Mouse (Mus musculus) spleen, embryonic (tissue): Measurements from ENCODE around the gene Osbpl7.

Experiments used
- CTCF ChIA-PET: fragments of 350-600 bp; sonication (Branson Sonifier 250); formaldehyde crosslinking; loops from one replicate; lab custom pipeline; 2022; lab: Charles Lee

Gene Osbpl7

GRCm38 (mm10) chr11:97036141-97036540 is 14.3 kb upstream of the Osbpl7 start:
- CTCF ChIA-PET, result no interaction called here

GRCm38 (mm10) chr11:97038881-97039280 is 11.5 kb upstream of the Osbpl7 start:
- CTCF ChIA-PET, result interaction anchor here (1.2 kb wide), 1 partner anchor 17 kb away, joined by 5 read pairs; no protein-coding TSS in a partner anchor

GRCm38 (mm10) chr11:97040301-97041021 is 10.0 kb upstream of the Osbpl7 start:
- CTCF ChIA-PET, result interaction anchor here (0.6 to 1.1 kb wide), 2 partner anchors 11 to 121 kb away, joined by 3 read pairs; partner anchors contain the start of gene Scrn2

- CTCF ChIA-PET, result interaction anchor here (0.6 kb wide), 1 partner anchor 122 kb away, joined by 3 read pairs; no protein-coding TSS in a partner anchor
These were observed 9.2 kb upstream of the Osbpl7 start, which contains the start of the genes Lrrc46 and Mrpl10 for GRCm38 (mm10) chr11:97041022-97041899. Gene Lrrc46, minus strand, starts transcription at chr11:97041407. Gene Mrpl10, plus strand, starts transcription at chr11:97041560.

- CTCF ChIA-PET, result interaction anchor here (0.7 kb wide), 1 partner anchor 1029 kb away, joined by 4 read pairs; no protein-coding TSS in a partner anchor
These were observed 5.5 kb upstream of the Osbpl7 start for GRCm38 (mm10) chr11:97044902-97045301.

GRCm38 (mm10) chr11:97045861-97046260 is 4.6 kb upstream of the Osbpl7 start:
- CTCF ChIA-PET, result interaction anchor here (0.5 to 0.6 kb wide), 2 partner anchors 94 to 103 kb away, joined by 3 to 4 read pairs; no protein-coding TSS in a partner anchor

GRCm38 (mm10) chr11:97048090-97048650 is 2.3 kb upstream of the Osbpl7 start:
- CTCF ChIA-PET, result no interaction called here

- CTCF ChIA-PET, result interaction anchor here (0.8 kb wide), 1 partner anchor 103 kb away, joined by 3 read pairs; no protein-coding TSS in a partner anchor
These were observed 839 bp upstream of the Osbpl7 start for GRCm38 (mm10) chr11:97049492-97050085.

- CTCF ChIA-PET, result no interaction called here
These were observed 637 bp downstream of the Osbpl7 start for GRCm38 (mm10) chr11:97050944-97051586.

GRCm38 (mm10) chr11:97052219-97052646 is 1.8 kb downstream of the Osbpl7 start:
- CTCF ChIA-PET, result no interaction called here

- CTCF ChIA-PET, result interaction anchor here (0.6 kb wide), 1 partner anchor 211 kb away, joined by 3 read pairs; no protein-coding TSS in a partner anchor
These were observed 13.0 kb downstream of the Osbpl7 start for GRCm38 (mm10) chr11:97063274-97063920.

- CTCF ChIA-PET, result interaction anchor here (0.6 kb wide), 1 partner anchor 210 kb away, joined by 3 read pairs; no protein-coding TSS in a partner anchor
These were observed 13.5 kb downstream of the Osbpl7 start for GRCm38 (mm10) chr11:97063921-97064295.

GRCm38 (mm10) chr11:97065538-97066295 is 15.3 kb downstream of the Osbpl7 start:
- CTCF ChIA-PET, result no interaction called here

GRCm38 (mm10) chr11:97066656-97067360 is 16.4 kb downstream of the Osbpl7 start:
- CTCF ChIA-PET, result no interaction called here

- CTCF ChIA-PET, result no interaction called here
These were observed 18.9 kb downstream of the Osbpl7 start for GRCm38 (mm10) chr11:97069333-97069732.

GRCm38 (mm10) chr11:97069770-97070169 is 19.3 kb downstream of the Osbpl7 start:
- CTCF ChIA-PET, result no interaction called here

- CTCF ChIA-PET, result no interaction called here
These were observed 20.7 kb downstream of the Osbpl7 start for GRCm38 (mm10) chr11:97071129-97071528.

- CTCF ChIA-PET, result interaction anchor here (0.6 to 1.1 kb wide), 3 partner anchors 79 to 299 kb away, joined by 3 to 5 read pairs (median 4); partner anchors contain the start of gene Tbkbp1
These were observed 22.1 kb downstream of the Osbpl7 start for GRCm38 (mm10) chr11:97072533-97072932.
